Mouse (Mus musculus) c-Kit-negative CD71-positive TER-119-positive erythroid progenitor cells, embryonic 14.5 days (primary cell): ENCODE measurements around the gene Muc2.
"Not testable (repeated sequence)": the region's sequence is repeated elsewhere in the genome, so short reads cannot be mapped to it uniquely, and the experiment has no call there.

Experiments used
- DNase-seq: peaks from one replicate; pipeline ENCODE4 v3.0.0-alpha.2; 2013; ENCODE audit warnings: low read depth, low spot score

The Muc2 gene

DNA sequence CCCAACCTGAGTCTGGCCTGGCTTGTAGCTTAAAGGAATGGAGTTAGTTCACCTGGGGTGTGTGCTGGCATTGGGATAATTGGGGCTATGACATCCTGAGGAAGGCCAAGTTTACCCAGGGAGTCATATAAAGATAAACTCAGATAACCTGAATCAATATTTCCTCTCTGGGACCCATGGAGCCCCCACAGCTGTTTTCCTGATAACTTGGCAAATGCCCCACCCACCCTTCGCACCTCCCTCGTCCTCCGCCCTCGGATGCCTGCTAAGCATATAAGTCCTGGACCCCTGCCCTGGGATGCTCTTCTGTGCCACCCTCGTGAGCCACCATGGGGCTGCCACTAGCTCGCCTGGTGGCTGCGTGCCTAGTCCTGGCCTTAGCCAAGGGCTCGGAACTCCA lies at the start of gene Muc2:
TSS of gene Muc2 (plus strand) at position 301 of the 400 bp plus-strand sequence.
- DNase-seq: no peak

DNA sequence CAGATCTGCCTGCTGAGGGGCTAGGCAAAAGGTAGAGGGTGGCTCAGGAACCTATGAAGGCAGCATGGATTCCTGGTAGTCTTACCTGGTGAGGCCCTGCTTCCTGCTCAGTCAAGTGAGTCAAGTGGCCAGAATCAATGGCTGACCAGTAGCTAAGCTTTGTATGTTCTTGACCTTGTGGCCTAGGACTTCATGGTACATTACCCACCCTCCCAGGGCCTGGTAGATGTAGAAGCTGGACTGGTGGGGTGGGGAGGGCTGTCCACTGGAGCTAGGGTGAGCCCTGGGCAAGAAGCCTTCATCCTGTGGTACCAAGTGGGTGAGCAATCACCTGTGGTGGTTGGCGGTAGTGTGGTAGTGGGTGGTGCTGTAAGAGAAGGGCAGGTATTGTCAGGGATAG lies 47.8 kb upstream of the Muc2 start:
- DNase-seq: no peak

DNA sequence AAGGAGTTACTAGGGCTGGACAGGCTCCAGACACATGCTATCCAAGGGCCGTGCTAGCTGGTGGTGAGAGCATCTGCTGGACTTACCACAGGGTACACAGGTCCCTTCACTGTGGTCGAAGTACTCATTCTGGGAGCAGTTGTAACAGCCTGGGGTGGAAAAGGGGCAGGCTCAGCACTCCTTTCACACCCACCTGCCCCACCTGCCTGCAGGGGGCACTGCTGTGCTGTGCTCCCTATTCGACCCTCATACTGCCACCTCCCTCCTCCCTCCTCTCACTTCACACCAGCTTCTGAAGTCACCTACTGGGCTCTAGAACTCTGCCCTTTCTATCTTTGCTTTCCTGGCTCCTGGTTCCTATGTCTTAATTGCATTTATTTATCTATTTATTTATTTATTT lies 47.0 kb upstream of the Muc2 start:
- DNase-seq: no peak

DNA sequence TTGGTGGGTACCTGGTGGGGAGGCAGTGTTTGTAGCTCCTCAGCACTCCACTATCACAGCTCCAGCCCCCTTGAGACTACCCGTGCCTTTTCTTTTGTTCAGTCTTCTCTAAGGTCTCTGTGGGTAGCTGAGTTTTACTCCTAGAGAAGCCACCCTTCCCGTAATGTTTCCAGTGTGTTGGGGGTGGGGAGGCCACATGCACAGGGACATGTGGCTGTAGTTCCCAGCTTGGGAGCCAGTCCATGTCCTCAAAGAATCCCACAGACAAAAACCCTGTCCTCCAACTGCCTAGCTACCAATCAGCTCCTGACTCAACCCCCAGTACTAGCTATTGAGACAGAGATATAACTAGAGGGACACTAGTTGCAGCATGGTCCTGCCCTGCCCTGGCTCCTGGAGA lies 43.1 kb upstream of the Muc2 start:
- DNase-seq: no peak

DNA sequence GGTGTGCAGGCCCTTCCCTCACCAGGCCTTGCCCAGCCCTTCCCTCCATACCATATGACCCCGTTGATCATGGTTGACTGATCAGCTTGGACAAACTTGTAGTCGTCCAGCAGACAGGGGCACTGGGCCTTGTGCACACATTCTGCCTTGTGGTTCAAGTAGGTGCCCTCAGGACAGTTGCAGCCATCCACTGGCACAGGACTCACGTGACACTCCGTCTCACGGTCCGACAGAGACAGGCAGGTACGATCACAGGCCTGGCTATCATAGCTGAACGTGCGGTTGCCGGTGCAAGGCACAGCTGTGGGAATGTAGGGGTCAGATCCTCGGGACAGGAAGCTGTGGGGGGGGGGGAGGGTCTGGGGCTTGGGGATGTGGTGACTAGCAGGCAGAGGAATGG lies 42.3 kb upstream of the Muc2 start:
- DNase-seq: no peak

DNA sequence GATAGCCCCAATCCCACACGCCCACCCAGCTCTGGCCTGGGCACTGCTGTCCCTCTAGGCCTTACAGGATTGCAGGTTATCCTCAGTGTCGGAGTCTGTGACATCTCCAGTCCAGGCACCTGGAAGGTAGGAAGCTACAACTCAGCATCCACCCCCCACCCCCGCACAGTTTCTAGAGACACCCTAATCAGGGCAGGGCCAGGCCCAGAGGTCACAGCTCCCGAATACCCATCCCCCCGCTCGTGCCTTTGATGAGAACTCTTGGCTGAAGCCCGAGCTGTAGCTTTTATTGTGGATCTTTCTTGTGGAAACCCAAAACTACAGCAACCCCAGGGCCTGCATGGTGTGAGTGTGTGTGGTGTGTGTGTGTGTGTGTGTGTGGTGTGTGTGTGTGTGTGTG lies 37.9 kb upstream of the Muc2 start:
- no peak for DNase-seq

DNA sequence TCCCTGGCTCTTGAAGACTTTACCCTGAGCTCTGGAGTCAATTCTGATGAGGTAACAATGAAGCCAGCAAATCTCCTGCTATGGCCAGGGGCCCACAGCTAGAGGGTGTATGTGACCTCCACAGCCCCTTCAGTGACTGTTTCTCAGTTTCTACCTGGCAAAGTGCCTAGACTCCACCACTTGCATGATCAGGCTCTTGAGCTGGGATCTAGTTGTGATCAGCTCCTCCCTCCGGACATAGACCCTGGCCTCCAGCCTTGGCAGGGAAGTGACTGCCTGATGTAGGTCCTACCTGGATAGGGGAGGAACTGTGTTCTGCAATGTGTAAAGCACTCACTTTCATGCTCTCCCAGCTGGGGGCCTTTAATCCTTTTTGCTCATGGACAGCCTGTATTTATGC lies 29.8 kb upstream of the Muc2 start:
- DNase-seq: no peak

DNA sequence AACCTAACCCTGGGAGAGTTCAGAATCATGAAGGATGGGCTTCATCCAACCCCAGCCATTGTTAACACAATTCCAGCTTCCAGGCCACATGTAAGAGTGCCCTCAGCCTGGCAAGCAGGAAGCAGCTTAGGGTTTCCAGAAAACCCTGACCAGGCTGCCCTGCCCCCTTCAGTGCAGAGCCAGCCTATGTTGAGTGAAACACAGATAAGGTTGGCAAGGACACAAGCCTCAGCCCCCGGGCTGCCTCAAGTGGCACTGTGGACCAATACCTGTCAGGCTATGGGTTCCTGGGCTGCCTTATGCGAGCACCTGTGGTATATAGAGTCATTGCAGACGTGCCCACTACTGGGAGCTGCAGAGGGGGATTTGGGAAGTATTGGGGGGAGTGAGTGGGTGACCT lies 28.7 kb upstream of the Muc2 start:
- no peak for DNase-seq

DNA sequence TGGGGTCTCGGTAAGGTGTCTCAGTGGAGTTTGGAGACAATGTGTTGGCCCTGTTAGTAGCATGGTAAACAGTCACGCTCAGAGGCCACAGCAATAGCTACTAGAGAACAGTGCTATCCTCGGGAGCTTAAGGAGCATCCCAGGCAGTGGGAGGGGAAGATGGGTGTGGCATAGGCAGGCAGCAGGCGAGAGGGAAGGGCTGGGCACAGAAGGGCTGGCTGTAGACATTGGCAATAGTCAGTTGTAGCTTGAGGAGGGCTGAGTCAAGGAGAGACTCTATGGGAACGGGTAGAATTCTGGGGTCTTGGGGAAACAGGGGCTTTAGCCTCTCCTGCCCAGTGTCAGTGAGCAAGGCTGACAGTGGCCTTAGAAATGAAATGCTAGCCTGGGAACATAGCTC lies 27.9 kb upstream of the Muc2 start:
- DNase-seq: no peak

DNA sequence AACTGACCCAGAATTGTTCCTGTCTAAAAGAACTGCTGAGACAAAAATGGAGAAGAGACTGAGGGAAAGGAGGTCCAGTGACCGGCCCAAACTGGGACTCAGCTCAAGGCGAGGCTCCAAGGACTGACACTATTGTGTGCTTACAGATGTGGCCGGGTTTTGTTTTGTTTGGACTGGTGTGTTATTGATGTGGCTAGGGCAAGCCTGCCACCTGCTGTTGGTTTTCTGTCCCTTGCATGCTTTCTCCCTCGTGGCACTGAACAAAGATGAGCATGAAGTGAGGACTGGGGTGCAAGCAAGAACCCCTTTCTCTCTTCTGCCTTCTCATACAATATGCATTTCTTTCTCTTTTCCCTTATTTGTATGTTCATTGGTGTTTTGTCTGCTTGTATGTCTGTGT lies 23.9 kb upstream of the Muc2 start:
- no peak for DNase-seq

DNA sequence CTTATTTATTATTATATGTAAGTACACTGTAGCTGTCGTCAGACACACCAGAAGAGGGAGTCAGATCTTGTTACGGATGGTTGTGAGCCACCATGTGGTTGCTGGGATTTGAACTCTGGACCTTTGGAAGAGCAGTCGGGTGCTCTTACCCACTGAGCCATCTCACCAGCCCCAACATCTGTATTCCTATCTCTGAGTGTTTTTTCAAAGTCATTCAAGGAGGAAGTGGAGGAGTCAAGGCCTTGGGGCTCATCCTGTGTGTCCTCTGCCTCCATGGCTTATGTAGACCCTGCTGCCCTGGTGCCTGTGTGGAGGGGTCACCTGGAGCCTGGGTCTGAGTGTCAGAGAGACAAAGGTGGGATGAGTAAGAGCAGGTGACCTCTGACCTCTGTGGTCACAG lies 21.0 kb upstream of the Muc2 start:
- not testable (repeated sequence) for DNase-seq

DNA sequence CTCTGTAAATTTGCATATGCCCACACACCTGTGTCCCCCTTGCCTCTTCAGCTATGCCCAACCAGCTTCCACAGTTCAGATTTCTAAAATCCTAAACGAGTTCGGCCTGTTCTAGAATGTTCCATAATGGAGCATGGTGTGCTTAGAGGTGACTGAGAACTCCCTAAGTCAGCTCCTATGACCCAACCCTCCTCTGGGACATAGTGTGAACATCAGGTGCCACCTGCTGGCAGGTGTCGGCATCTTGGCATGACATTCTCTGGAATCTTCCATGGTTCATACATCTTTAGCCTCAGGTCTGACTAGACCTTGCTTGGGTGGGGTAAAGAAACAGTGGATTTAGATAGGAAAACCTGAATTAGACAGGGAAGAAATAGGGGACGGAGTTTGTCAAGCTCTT lies 19.1 kb upstream of the Muc2 start:
- DNase-seq: peak; percentile 66

DNA sequence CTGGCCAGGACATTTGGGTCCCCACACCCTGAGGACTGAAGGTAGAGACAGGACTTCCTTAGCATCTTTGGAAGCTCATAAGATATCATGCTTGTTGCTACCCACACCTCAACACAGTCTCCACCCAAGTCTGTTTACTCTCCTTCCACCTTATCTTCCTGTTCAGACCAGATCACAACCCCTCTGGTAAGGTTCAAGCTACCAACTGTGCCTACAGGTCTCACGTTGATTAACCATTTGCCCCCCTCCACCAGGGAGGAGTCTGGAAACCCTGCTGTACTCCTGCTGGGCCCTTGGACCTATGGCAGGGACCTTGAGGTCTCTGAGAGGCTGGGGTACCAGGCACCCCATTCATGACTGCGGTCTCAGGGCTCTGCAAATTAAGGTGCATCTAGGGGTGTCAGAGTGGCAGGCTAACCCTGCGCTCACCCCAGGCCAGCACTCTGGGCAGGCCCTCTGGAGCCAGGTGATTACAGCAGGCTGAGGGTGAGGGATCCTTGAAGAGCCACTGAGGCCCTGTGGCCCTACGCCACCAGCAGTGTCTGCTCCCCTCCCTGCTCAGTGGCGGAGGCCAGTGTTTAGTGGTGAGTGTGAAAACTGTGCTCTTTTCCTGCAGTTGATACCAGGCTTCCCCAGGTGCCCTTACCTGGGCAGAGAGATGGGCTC lies 18.4 kb upstream of the Muc2 start:
- peak; percentile 46 for DNase-seq

DNA sequence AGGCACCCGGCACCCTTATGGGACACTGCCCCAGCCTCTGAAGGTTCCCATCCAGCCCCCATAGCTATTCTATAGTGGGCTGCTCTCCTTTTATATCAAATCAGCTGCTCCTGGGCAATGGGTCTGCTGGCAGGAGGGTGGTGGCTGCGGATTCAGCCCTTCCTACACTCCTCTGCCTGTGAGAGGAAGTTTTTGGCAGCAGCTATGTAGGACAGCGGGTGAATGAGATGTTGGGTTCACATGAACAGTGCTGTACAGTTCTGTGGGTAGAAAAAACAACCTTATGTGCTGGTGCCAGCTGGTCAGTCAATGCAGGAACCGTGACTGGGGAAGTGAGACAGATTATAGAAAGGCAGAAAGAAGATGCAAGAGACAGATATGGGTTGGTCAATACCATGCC lies 11.2 kb upstream of the Muc2 start:
- DNase-seq: no peak

DNA sequence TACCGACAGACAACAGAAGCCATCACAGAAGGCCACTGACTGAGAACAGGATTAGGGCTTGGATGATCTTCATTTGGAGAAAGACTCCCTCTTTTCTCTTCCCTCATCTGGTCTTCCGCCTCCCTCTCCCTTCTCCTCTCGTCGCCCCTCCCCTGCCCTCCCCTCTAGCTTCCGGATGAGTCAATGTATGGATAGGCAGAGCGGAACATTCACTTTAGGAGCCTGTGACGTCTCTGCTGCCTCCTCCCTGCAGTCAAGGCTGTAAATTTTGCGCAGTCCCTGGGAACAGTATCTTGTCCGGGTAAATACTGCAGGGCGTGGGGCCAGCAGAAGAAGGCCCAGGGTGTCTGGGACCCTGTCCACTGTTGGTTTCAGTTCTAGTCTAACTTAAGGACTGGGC lies 2.8 kb upstream of the Muc2 start:
- DNase-seq: no peak

DNA sequence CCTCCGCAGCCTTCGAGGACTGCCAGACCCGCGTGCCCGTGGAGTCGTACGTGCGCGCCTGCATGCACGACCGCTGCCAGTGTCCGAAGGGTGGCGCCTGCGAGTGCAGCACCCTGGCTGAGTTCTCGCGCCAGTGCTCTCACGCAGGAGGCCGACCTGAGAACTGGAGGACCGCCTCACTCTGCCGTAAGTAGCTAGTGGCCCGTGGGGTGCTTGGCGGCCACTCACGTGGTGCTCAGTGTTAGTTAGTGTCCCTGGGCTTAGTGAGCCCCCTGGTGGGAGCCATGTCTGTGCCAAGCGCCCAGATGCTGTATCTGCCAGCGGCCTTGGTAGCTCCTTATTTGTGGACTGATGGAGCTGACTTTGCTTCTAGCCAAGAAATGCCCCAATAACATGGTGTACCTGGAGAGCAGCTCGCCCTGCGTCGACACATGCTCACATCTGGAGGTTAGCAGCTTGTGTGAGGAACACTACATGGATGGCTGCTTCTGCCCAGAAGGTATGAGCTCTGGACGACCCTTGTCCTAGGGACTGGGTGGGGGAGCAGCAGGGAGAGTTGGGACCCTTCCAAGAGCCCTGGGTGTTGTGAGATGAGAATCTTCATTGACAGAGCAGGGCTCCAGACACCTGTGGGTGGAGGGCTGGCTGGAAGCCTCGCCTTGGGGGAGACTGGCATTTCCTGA lies 3.6 kb downstream of the Muc2 start:
- no peak for DNase-seq

DNA sequence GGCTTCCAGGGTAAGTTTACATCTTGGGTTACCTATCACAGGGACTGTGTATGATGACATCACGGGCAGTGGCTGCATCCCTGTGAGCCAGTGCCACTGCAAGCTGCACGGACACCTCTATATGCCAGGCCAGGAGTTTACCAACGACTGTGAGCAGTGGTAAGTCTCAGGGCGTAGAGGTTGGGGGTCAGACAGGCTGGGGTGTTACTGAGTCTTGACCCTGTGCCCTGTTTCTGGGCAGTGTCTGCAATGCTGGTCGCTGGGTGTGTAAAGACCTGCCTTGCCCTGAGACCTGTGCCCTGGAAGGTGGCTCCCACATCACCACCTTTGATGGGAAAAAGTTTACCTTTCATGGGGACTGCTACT lies 4.1 kb downstream of the Muc2 start:
- no peak for DNase-seq

DNA sequence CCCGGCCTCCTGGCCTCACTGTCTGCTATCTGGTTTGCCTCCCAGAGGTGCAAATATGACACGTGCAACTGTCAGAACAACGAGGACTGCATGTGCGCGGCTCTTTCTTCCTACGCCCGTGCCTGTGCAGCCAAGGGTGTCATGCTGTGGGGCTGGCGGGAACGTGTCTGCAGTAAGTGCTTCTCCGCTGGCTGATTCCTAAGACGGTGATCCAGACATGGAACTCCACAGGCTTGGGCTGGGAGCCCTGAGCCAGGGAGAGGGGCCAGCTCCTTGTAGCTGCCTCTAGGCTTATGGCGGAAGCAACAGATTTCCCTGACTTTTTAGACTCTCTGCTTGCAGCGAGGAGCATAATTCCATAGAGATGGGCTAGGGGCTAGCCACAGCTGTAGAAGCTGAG lies 6.4 kb downstream of the Muc2 start:
- DNase-seq: no peak

DNA sequence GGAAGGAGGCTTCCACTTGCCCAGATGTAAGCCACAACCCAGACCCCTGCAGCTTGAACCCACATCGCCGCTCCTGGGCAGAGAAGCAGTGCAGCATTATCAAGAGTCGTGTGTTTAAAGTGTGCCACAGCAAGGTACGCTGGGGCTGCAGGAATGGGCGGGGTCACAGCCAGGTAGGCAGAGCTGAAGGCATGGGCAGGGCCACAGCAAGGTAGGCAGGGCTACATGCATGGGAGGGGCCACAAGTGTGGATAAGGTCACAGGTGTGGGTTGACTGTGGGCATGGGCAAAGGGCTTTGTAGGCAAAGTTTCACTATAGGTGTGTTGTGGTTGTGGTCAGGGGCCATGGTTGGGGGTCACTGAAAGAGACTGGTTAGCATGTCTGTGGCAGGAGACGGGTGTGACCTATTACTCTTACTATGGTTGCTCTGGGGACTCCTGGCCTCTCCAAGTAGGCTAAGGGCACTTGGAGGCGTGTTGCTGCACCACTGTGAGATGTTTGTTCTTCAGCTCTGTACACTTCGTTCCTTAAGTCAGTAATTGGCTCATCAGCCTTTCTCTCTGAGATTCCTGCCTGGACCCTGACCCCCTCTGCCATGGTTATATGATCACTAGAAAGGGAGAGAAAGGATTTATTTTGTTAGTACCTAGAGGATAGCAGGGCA lies 9.5 kb downstream of the Muc2 start:
- no peak for DNase-seq

DNA sequence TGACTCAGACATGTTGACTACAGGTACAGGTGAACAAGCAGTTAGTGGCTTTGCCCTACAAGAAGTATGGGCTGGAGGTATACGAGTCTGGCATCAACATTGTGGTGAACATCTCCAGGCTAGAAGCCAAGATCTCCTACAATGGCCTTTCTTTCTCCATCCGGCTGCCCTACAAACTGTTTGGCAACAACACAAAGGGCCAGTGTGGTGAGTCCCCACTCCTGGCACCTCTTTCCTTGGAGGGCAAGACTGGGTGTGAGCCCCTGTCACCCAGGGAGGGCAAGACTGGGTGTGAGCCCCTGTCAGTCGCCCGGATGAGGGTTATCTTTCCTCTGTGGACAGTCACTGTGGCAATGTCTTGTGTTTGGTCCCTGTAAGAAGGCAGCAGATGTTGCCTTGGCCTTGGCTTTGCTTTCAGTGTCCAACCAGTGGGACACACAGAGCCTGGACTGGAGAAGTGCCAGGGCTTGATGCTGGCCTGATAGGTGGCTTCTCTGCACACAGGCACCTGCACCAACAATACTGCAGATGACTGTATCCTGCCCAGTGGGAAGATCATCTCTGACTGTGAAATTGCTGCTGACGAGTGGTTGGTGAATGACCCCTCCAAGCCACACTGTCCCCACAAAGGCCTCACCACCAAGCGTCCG lies 57.4 kb downstream of the Muc2 start:
- no peak for DNase-seq

DNA sequence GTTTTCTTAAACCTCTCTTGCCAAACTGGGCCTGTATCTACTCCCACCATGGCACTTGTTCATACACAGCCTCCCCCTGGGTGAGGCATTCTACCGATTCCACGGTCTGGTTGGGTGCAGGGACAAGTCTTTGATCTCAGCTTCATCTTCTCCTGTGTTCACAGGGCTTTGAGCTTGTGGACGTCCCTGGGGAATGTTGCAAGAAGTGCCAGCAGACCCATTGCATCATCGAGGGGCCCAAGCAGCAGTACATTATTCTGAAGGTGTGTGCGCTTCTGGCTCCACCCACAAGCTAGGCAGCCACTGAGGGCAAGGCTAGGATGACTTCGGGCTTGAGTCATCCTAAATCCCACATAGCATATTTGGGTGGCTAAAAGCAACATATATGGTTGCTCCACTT lies 62.4 kb downstream of the Muc2 start:
- DNase-seq: no peak

DNA sequence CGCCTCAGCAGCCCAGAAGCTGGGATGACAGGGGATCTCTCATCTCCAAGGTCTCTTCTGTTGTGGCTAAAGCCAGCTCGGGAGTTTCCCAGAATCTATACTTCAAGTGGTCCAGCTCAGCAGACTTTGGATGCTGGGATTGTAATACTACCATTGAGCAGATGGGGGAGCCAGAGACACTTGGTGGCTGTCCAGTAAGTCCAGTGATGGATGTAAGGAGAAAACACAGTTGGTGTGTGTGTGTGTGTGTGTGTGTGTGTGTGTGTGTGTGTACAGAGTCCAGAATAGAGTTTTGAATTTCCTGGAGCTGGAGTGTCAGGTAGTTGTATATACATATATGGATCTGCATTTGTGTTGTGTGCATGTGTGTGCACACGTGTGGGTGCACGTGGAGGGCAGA lies 65.7 kb downstream of the Muc2 start:
- peak; percentile 64 for DNase-seq

DNA sequence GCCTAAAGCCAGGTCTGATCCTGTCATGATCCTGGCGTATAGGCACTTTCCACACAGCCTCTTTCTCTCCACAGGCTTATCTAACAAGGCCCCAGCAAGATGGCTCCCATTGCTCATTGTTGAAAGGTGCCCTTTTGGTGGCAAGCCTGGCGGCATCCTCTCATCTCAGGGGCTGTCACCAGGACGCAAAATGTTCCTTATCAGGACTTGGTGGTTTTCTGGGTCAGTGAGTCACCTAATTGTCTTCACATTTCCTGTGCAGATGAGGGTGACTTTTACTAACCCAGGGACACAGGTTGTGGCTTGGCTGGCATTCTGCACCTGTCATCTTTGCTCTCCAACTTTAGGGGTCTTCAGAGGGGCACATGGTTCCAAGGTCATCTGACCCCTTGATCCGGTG lies 68.2 kb downstream of the Muc2 start:
- DNase-seq: no peak
